Mouse (Mus musculus) ES-Bruce4 (cell line): ENCODE measurements around the gene Msrb3. TPM values are rescaled to one million over a fixed set of nuclear protein-coding genes. Genes with fewer than 3 reads are reported as not detected.
"Not testable (repeated sequence)": the region's sequence is repeated elsewhere in the genome, so short reads cannot be mapped to it uniquely, and the experiment has no call there.

Experiments
- H3K27ac ChIP-seq: 2 replicates; pipeline ENCODE4 v1.5.1; 2012; ENCODE audit warnings: low read length, inconsistent platforms; ENCODE audit not compliant: insufficient read depth
- H3K27me3 ChIP-seq: 2 replicates; pipeline ENCODE4 v1.6.1; 2012; ENCODE audit warnings: mild to moderate bottlenecking, low read length, inconsistent platforms; ENCODE audit not compliant: control insufficient read depth, poor library complexity, insufficient read depth, severe bottlenecking
- H3K36me3 ChIP-seq: 2 replicates; pipeline ENCODE4 v1.6.1; 2012; ENCODE audit warnings: inconsistent platforms, mild to moderate bottlenecking, low read length, moderate library complexity; ENCODE audit not compliant: control insufficient read depth, poor library complexity, insufficient read depth, severe bottlenecking
- H3K4me1 ChIP-seq: one replicate; pipeline ENCODE4 v1.8.1; 2011; ENCODE audit warnings: low read length; ENCODE audit not compliant: control insufficient read depth, insufficient read depth
- H3K4me3 ChIP-seq: 2 replicates; pipeline ENCODE4 v1.5.1; 2011; ENCODE audit warnings: low read depth, mild to moderate bottlenecking, low read length
- H3K9ac ChIP-seq: 2 replicates; pipeline ENCODE4 v1.6.1; 2012; ENCODE audit warnings: low read depth, mild to moderate bottlenecking, inconsistent platforms; ENCODE audit not compliant: poor library complexity, severe bottlenecking
- H3K9me3 ChIP-seq: replicated peaks from 2 replicates; pipeline ENCODE4 v1.6.1; 2012; ENCODE audit warnings: mild to moderate bottlenecking, low read length, inconsistent platforms; ENCODE audit not compliant: control insufficient read depth, poor library complexity, insufficient read depth, severe bottlenecking
- CTCF ChIP-seq: IDR thresholded peaks from one replicate; pipeline ENCODE4 v1.8.1; 2011; ENCODE audit warnings: low read depth, low read length
- EP300 ChIP-seq: IDR thresholded peaks from 2 replicates; pipeline ENCODE4 v1.6.1; 2011; ENCODE audit warnings: low read depth, low read length; ENCODE audit not compliant: insufficient read depth
- POLR2A ChIP-seq: IDR thresholded peaks from one replicate; pipeline ENCODE4 v1.8.1; 2011; ENCODE audit warnings: low read length; ENCODE audit not compliant: insufficient read depth
- polyA plus RNA-seq: library from polyadenylated mRNA; stranded (reverse); fragments of >200 nt; gene quantifications from 2 replicates; pipeline ENCODE4 v1.2.4, GENCODE M21; 2011; ENCODE audit warnings: low read depth; ENCODE audit not compliant: missing spikeins, insufficient read depth, insufficient read length

Gene Msrb3
- polyA plus RNA-seq, 1 experiment: 2.6 TPM

DNA sequence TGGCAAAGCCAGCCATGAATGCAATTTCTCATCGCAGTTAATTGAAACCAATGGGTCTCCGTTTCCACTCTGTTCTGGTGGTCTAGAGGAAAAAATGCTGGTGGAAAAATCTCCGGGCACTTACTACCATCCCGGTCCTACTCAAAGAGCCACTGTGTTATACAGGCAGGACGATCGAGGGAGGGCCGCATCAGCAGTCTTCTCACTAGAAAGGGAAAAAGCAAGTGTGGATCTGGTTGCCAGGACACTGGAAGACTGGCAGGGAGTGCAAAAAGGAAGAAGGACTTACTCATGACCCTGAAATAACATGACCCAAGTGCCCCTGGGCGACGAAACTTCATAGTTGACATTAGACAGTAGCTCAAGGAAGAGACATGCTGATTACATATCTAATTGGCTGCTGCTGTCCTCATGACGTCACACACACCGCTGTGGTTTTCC lies 147.1 kb downstream of the Msrb3 start:
- Histone ChIP-seq H3K27ac (no peak overlapping the region), H3K27me3 (no peaks in the 10 kb centered on the region)

DNA sequence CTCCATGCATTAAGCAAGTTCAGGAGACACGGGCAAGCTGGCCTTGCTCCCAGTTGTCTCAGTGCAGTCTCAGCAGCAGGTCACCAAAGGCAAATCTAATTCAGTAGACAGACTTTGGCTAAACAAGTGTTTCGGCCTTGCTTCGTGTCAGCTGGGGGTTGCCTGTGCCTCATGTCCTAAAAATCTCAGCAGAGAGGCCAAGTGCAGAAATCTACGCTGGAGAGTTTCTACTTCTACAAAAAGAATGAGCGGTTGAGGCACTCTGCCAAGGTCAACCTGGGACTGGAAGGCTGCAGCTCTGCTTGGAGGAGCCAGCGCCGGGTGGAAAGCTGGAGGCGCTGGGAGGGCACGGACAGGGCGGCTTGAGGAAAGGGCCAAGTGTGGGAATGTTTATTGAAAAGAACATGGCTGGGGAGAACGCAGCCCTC lies 147.6 kb downstream of the Msrb3 start:
- peaks cover 5% of the 10 kb centered on the region; the same call in 1 of the 2 replicates for H3K9me3 ChIP-seq
- no peaks in the 10 kb centered on the region for H3K36me3 ChIP-seq
- TF ChIP-seq POLR2A (no peak), EP300 (no peak), CTCF (no peak)
- H3K4me1 ChIP-seq: no peaks in the 10 kb centered on the region
- H3K4me3 ChIP-seq: no peak overlapping the region
- H3K27ac ChIP-seq: no peak overlapping the region
- no peaks in the 10 kb centered on the region for H3K27me3 ChIP-seq
- no peak overlapping the region for H3K9ac ChIP-seq

More for the DNA sequence above, 147.1 kb downstream of the Msrb3 start:
- no peak overlapping the region for H3K4me3 ChIP-seq
- H3K9ac ChIP-seq: no peak overlapping the region
- TF ChIP-seq CTCF: no peak
- peaks cover 5% of the 10 kb centered on the region; the same call in 1 of the 2 replicates for H3K9me3 ChIP-seq
- H3K36me3 ChIP-seq: no peaks in the 10 kb centered on the region
- H3K4me1 ChIP-seq: no peaks in the 10 kb centered on the region

DNA sequence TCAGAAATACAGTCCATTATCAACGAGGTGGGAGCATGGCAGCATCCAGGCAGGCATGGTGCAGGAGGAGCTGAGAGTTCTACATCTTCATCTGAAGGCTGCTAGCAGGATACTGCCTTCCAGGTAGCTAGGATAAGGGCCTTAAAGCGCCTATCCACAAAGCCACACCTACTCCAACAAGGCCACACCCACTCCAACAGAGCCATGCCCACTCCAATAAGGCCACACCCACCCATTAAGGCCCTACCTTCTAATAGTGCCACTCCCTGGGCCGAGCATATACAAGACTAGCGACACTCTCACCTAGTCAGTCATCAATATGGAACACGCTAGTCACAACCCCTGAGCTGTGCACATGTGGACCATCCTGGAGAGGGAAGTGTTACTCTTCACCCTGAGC lies 149.3 kb downstream of the Msrb3 start:
- H3K4me1 ChIP-seq, H3K27ac ChIP-seq, H3K27me3 ChIP-seq, H3K9ac ChIP-seq, H3K9me3 ChIP-seq, H3K36me3 ChIP-seq, H3K4me3 ChIP-seq: not testable (repeated sequence)

DNA sequence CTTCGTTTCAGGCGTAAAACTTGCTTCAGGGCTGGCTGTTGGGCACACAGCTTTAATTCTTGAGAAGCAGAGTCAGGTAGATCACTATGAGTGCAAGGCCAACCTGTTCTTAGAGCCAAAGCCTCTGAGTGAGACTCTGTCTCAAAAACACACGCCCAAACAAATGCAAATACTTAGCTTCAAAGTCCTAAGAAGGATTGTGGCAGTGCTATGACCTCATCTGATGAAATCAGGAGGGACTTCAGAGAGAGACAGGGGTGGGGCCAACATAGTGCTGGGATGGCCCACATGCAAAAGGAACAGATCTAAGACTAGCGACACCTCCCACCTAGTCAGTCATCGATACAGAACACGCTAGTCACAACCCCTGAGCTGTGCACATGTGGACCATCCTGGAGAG lies 150.7 kb downstream of the Msrb3 start:
- Histone ChIP-seq H3K4me1 (no peaks in the 10 kb centered on the region), H3K27me3 (no peaks in the 10 kb centered on the region; the same call in 1 of the 2 replicates), H3K9me3 (no peaks in the 10 kb centered on the region), H3K27ac (no peak overlapping the region), H3K4me3 (no peak overlapping the region), H3K9ac (no peak overlapping the region), H3K36me3 (no peaks in the 10 kb centered on the region)
- no peak for TF ChIP-seq EP300
- no peak for TF ChIP-seq POLR2A
- no peak for TF ChIP-seq CTCF

DNA sequence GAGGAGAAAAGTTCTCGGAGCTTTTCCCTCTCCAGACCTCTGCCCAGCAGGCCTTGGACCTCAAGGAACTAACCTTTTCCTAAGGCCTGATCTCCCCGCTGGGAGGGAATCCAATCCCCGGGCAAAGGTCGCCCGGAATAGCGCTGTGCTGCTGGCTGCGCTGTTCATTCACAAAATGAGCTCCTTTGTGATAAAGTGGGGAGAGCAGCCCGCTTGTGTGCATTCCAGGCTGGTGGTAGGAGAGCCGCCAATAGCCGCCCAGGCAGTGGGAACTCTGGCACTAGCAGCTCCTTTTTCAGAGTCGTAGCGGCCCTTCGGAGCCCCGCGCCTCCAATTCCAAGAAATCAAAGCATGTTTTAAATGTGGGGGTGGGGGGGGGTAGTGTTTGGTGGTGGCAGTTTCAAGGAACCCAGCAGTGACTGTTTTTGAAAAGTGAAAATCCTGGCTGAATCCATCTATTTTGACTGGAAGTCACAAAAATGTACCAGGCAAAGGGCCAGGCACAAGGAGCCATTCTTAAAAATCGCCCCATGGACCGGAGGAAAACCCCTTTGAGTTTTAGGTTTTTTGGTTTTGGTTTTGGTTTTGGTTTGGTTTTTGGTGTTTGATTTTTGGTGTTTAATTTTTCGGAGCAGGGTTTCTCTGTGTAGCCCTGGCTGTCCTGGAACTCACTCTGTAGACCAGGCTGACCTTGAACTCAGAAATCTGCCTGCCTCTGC lies 153.6 kb downstream of the Msrb3 start:
- H3K27me3 ChIP-seq: peaks cover 4% of the 10 kb centered on the region

DNA sequence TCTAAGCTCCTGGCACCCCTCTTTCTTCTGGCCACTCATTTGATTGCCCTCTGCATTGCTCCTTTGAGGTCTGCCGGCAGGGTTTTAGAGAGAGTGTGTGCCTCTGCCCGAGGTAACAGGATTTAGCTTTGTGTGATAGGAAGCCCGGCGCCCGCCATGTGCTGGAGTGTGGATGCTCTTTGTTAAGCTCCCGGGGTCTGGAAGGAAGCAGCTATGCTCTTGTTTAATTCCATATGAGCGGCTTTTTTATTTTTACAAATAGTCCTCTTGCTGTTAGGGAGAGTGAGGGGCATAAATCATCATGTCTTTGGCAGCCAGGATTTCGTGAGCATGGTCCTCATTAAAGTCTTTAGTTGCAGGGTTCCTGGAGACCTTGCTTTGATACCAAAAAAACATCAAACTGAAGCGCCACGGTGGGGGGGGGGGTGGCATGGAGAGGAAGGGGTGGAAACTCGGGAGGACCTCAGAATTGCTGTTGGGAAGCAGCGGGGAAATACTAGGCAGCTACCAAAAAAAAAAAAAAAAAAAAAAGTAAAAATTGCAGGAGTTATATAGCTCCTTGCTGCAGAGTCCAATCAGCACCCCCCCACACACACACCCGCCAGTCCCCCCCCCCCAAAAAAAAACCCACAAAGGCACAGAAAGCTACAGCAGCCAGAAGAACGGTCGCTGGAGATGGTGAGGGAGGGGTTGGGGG lies 154.3 kb downstream of the Msrb3 start:
- peaks cover 4% of the 10 kb centered on the region for H3K27me3 ChIP-seq
- TF ChIP-seq CTCF: no peak
- no peak for TF ChIP-seq EP300
- TF ChIP-seq POLR2A: no peak
- no peak overlapping the region; the same call in 1 of the 2 replicates for H3K9ac ChIP-seq
- no peaks in the 10 kb centered on the region for H3K36me3 ChIP-seq
- no peaks in the 10 kb centered on the region for H3K4me1 ChIP-seq
- H3K4me3 ChIP-seq: no peak overlapping the region
- no peaks in the 10 kb centered on the region for H3K9me3 ChIP-seq
- H3K27ac ChIP-seq: no peak overlapping the region

More for the DNA sequence above, 153.6 kb downstream of the Msrb3 start:
- H3K27ac ChIP-seq: no peak overlapping the region
- no peaks in the 10 kb centered on the region for H3K36me3 ChIP-seq
- H3K9ac ChIP-seq: peak overlapping the region; percentile 2; the same call in 1 of the 2 replicates
- H3K4me3 ChIP-seq: no peak overlapping the region
- H3K4me1 ChIP-seq: no peaks in the 10 kb centered on the region
- no peaks in the 10 kb centered on the region for H3K9me3 ChIP-seq
- no peak for TF ChIP-seq CTCF
- 0 out of 2 replicates have a peak, but pooled peaks have one; percentile 54 for TF ChIP-seq EP300
